Mouse (Mus musculus) spleen, postnatal 14 days (tissue): ENCODE measurements at regions not wholly inside any gene's neighbourhood (a gene's known extent, or its start where the extent isn't known, plus 50 kb on each side); places are given as distances from the start of the nearest gene placed in this dataset.
"Not testable (repeated sequence)": the region's sequence is repeated elsewhere in the genome, so short reads cannot be mapped to it uniquely, and the experiment has no call there.

Source experiments
- DNase-seq, 2 experiments: peaks; one replicate each; pipeline ENCODE4 v3.0.0; 2021 to 2022; ENCODE audit warnings: low spot score in 2 of 2

DNA sequence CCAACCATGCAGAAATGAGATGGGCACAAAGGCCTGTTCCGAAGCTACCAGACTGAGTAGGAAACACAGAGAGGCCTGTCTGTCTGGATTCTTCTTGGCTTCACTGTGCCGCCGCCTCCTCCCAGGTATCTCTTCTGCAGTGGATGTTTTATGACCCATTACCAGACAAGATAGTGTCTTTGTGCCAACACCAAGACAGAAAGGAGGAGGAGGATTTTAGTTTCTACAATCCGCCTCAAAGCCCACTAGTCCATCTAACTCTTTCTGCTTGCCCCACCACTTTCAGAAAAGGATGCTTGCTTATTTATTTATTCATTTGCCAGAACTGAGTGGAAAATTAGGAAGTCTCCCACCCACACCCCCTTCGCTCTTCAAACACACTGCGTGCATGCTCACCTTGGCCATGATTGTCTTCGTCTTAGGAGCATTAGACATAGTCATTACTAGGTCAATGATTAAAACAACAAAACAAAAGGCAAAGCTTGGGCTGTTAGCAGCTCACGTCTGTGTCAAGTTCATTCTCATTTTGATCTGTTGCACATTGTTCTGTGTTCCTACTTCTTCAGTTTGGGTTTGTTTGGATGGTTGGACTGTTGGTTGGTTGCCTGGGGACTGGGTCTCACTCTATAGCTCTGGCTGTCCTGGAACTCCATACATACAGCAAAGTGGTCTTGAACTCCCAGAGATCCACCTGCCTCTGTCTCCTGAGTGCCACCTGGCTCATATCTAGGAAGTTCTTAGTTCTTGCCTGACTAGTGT lies 61.7 kb upstream of the Cpm start:
- DNase-seq, result no peak

- DNase-seq, result no peak
These were observed 62.5 kb upstream of the Cpm start for GRCm38 (mm10) chr10:117566648-117567378.

DNA sequence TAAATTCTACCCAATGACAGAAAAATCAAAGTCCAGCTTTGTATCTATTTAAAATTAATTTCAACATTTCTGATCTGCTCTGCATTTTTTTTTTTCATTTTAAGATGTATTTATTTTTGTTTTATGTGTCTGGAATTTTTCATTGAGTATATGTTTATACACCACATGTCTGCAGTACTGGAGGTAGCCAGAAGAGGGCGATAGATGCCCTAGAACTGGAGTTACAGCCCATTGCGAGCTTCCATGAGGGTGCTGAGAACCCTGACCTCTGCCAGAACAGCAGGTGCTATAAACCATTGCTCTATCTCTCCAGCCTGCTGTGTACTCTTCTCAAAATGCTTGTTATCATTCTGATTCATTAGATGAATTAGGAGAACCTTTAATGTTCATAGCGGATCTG lies 63.1 kb upstream of the Cpm start:
- no peak for DNase-seq

- no peak for DNase-seq
These were observed 63.7 kb upstream of the Cpm start for GRCm38 (mm10) chr10:117565529-117566086.

DNA sequence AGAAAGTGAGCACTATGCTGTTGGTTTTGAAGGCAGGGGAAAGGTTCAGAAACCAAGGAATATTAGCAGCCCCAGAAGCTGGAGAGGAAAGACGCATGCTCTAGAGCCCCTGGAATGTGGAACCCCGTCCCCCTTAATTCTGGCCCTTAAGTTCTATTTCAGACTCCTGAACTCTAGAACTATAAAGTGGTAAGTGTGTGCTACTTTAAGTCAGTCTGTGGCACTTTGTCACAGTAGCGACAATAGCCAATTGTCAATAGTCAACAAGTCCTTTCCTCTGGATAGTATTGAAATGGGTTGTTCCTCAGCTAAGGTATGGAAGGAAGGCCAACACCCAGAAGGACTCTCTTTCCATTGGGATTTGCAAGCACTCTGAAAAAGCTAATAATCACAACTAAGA lies 64.2 kb upstream of the Cpm start:
- no peak for DNase-seq

- DNase-seq, result no peak
These were observed 64.9 kb upstream of the Cpm start for GRCm38 (mm10) chr10:117564118-117565040.

GRCm38 (mm10) chr10:117563429-117564117 lies 65.7 kb upstream of the Cpm start:
- no peak for DNase-seq

DNA sequence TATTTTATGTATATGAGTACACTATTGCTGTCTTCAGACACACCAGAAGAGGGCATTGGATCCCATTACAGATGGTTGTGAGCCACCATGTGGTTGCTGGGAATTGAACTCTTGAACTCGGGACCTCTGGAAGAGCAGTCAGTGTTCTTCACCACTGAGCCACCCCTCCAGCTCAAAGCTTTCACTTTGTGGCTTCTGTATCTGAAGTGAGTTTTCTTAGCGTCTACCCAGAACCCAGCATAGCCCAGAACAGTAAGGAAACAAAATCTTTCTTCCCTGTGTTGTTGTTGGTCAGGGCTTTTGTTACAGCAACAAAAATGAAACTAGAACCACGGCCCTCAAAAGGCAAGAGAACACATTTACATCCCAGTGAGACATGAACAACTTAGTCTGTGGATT lies 66.5 kb upstream of the Cpm start:
- DNase-seq, result not testable (repeated sequence)

DNA sequence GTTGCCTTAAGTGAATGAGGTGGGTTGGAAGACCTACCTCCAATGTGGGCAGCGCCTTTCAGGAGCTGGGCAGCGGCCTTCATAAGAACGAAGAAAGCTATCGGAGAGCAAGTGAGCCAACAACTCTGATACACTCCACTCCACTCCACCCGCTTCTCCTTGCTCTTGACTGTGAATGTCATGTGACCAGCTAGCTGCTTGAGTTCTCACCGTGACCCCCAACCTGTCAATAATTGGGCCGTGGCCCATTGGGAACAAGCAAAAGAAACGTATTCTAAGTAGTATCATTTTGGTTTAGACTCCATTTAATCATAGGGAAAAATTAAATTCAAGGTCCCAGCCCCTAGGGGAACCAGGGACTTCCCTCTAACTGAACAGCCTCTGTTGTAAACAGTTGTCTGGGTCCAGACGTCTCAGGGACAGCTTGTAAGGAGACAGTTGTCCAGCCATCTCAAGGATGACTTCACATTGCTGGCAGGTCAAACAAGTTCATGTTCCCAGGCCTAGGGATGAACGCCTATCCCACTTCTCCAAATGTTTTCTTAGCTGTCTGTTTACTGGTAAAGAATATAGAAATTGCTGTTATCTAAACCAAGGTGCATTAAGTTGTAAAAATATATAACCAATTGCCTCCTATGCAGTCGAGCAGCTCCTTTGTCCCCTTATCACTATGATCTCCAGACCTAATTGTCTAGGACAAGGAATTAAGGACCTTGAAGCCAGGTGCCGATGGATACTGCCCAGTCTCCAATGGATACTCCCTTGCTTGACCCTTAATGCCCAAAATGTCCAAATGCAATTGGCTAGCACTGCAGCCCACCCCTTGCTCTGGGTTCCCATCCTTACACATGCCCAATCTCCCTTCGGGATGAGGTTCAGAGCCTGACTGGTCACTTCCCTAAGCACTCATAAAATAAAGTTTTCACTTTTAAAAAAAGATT lies 67.1 kb upstream of the Cpm start:
- no peak for DNase-seq

- no peak for DNase-seq
These were observed 68.0 kb upstream of the Cpm start for GRCm38 (mm10) chr10:117561279-117561820.

GRCm38 (mm10) chr10:117560396-117561278 lies 68.7 kb upstream of the Cpm start:
- no peak for DNase-seq

GRCm38 (mm10) chr10:117559615-117560395 lies 69.5 kb upstream of the Cpm start:
- peak; percentile 18 to 30 for DNase-seq

DNA sequence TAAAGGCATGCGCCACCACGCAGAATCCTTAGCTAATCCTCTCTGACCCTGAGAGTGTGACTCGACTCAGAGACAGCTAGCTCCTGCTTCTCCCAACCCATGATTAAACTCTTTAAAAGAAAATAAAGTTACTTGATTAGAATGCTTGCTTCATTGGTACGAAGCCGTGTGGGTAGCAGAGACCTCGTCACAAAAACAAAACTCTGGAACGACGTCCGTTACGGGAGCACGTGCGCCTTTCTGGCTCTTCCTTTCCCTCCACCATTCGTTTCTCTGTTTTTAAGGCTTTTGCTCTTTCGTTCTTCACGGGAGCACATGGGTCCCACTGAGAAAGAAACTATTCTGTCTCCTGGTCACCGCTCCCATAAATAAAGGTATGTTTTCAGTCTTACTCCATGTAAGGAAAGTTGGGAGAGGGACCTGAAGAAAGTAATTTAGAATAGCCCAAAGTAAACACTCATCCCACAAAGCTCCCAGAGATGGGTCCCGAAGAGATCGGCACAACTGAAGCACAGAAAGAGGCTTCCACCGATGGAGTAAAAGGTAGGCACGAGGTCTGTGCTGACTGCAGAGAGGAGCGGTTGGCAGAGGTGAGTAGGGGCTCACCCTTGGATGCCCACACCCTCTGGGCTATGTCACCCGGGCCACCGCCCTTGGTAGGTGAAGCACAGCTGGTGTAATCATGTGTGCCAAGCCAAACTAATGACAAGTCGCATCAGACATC lies 70.2 kb upstream of the Cpm start:
- no peak for DNase-seq

- DNase-seq, result no peak
These were observed 71.0 kb upstream of the Cpm start for GRCm38 (mm10) chr10:117558292-117558800.

GRCm38 (mm10) chr10:117557666-117558065 lies 71.6 kb upstream of the Cpm start:
- DNase-seq, result no peak

- no peak for DNase-seq
These were observed 72.3 kb upstream of the Cpm start for GRCm38 (mm10) chr10:117556851-117557542.
